Mouse (Mus musculus): Measurements from ENCODE around the gene Elane. TPM values are rescaled to one million over a fixed set of nuclear protein-coding genes. Genes with fewer than 3 reads are reported as not detected.
"Not testable (repeated sequence)": the region's sequence is repeated elsewhere in the genome, so short reads cannot be mapped to it uniquely, and the experiment has no call there.

Elane gene
- polyA plus RNA-seq, 1 experiment from 2014 or later: 0.14 TPM

GRCm38 (mm10) chr10:79877174-79877573 lies 8.9 kb upstream of the Elane start:
- H3K4me3 ChIP-seq: no peak overlapping the region
- no peaks in the 10 kb centered on the region for H3K9me3 ChIP-seq
- H3K27ac ChIP-seq: 0 out of 2 replicates have a peak overlapping the region, but pooled peaks have one; percentile 7
- 32% methylated on average over 1 of the region's 1 CpGs for WGBS
- peaks cover 64% of the 10 kb centered on the region for H3K4me1 ChIP-seq
- no peak for DNase-seq (ENCODE audit: low spot score)
- H3K27me3 ChIP-seq (ENCODE audit: insufficient read depth, poor library complexity, severe bottlenecking): peaks cover 32% of the 10 kb centered on the region
- H3K36me3 ChIP-seq: no peaks in the 10 kb centered on the region

GRCm38 (mm10) chr10:79877757-79878156 lies 8.3 kb upstream of the Elane start:
- Histone ChIP-seq H3K27me3 (ENCODE audit: insufficient read depth, poor library complexity, severe bottlenecking) (peaks cover 38% of the 10 kb centered on the region), H3K36me3 (no peaks in the 10 kb centered on the region), H3K4me1 (peaks cover 67% of the 10 kb centered on the region), H3K9me3 (no peaks in the 10 kb centered on the region), H3K4me3 (no peak overlapping the region), H3K27ac (no peak overlapping the region)
- WGBS: 59% methylated on average over 12 of the region's 12 CpGs
- no peak for DNase-seq (ENCODE audit: low spot score)

GRCm38 (mm10) chr10:79879527-79879926 lies 6.5 kb upstream of the Elane start:
- no peak for DNase-seq (ENCODE audit: low spot score)
- H3K4me1 ChIP-seq: peaks cover 61% of the 10 kb centered on the region
- H3K9me3 ChIP-seq: no peaks in the 10 kb centered on the region
- H3K36me3 ChIP-seq: no peaks in the 10 kb centered on the region
- H3K4me3 ChIP-seq: no peak overlapping the region
- no peak overlapping the region for H3K27ac ChIP-seq
- WGBS: 30% methylated on average over 3 of the region's 3 CpGs
- H3K27me3 ChIP-seq (ENCODE audit: insufficient read depth, poor library complexity, severe bottlenecking): peaks cover 45% of the 10 kb centered on the region

- Histone ChIP-seq H3K27ac (0 out of 2 replicates have a peak overlapping the region, but pooled peaks have one; percentile 48), H3K4me3 (peak overlapping the region; percentile 30; the same call in 1 of the 2 replicates), H3K36me3 (no peaks in the 10 kb centered on the region), H3K27me3 (ENCODE audit: insufficient read depth, poor library complexity, severe bottlenecking) (peaks cover 38% of the 10 kb centered on the region), H3K4me1 (peaks cover 53% of the 10 kb centered on the region), H3K9me3 (no peaks in the 10 kb centered on the region)
- no peak for DNase-seq (ENCODE audit: low spot score)
- 20% methylated on average over 9 of the region's 9 CpGs for WGBS
Measured at GRCm38 (mm10) chr10:79880721-79881120, 5.3 kb upstream of the Elane start.

GRCm38 (mm10) chr10:79881981-79882380 lies 4.1 kb upstream of the Elane start:
- WGBS: 8% methylated on average over 22 of the region's 22 CpGs
- DNase-seq (ENCODE audit: low spot score): no peak
- Histone ChIP-seq H3K4me1 (peaks cover 51% of the 10 kb centered on the region), H3K4me3 (peak overlapping the region; percentile 44), H3K27me3 (ENCODE audit: insufficient read depth, poor library complexity, severe bottlenecking) (peaks cover 38% of the 10 kb centered on the region), H3K9me3 (no peaks in the 10 kb centered on the region), H3K27ac (no peak overlapping the region; the same call in 1 of the 2 replicates), H3K36me3 (no peaks in the 10 kb centered on the region)

- Histone ChIP-seq H3K36me3 (no peaks in the 10 kb centered on the region), H3K27me3 (ENCODE audit: insufficient read depth, poor library complexity, severe bottlenecking) (peaks cover 49% of the 10 kb centered on the region), H3K4me1 (peaks cover 47% of the 10 kb centered on the region), H3K27ac (0 out of 2 replicates have a peak overlapping the region, but pooled peaks have one; percentile 29), H3K9me3 (no peaks in the 10 kb centered on the region), H3K4me3 (peak overlapping the region; percentile 16)
- 13% methylated on average over 22 of the region's 22 CpGs for WGBS
- peak; percentile 88 for DNase-seq (ENCODE audit: low spot score)
Measured at GRCm38 (mm10) chr10:79883297-79884084, 2.6 kb upstream of the Elane start.

- no peak overlapping the region for H3K4me3 ChIP-seq
- H3K27me3 ChIP-seq (ENCODE audit: insufficient read depth, poor library complexity, severe bottlenecking): peaks cover 50% of the 10 kb centered on the region
- no peak overlapping the region for H3K27ac ChIP-seq
- H3K4me1 ChIP-seq: peaks cover 43% of the 10 kb centered on the region
- DNase-seq (ENCODE audit: low spot score): no peak
- no peaks in the 10 kb centered on the region for H3K9me3 ChIP-seq
- no peaks in the 10 kb centered on the region for H3K36me3 ChIP-seq
- WGBS: 67% methylated on average over 4 of the region's 4 CpGs
Measured at GRCm38 (mm10) chr10:79884446-79884845, 1.6 kb upstream of the Elane start.

GRCm38 (mm10) chr10:79884938-79885337 lies 1.1 kb upstream of the Elane start:
- H3K27me3 ChIP-seq (ENCODE audit: insufficient read depth, poor library complexity, severe bottlenecking): peaks cover 50% of the 10 kb centered on the region
- peaks cover 39% of the 10 kb centered on the region for H3K4me1 ChIP-seq
- not testable (repeated sequence) for DNase-seq (ENCODE audit: low spot score); H3K4me3 ChIP-seq; H3K36me3 ChIP-seq; H3K9me3 ChIP-seq; H3K27ac ChIP-seq
- WGBS: 74% methylated on average over 3 of the region's 3 CpGs

- H3K27me3 ChIP-seq (ENCODE audit: insufficient read depth, poor library complexity, severe bottlenecking): peaks cover 40% of the 10 kb centered on the region
- WGBS: 82% methylated on average over 8 of the region's 8 CpGs
- no peak for DNase-seq (ENCODE audit: low spot score)
- no peak overlapping the region for H3K4me3 ChIP-seq
- H3K9me3 ChIP-seq: no peaks in the 10 kb centered on the region
- H3K4me1 ChIP-seq: peaks cover 23% of the 10 kb centered on the region
- H3K27ac ChIP-seq: no peak overlapping the region
- no peaks in the 10 kb centered on the region for H3K36me3 ChIP-seq
Measured at GRCm38 (mm10) chr10:79886611-79887010, 564 bp downstream of the Elane start.

GRCm38 (mm10) chr10:79889386-79889785 lies 3.3 kb downstream of the Elane start:
- no peak for DNase-seq (ENCODE audit: low spot score)
- Histone ChIP-seq H3K4me3 (no peak overlapping the region), H3K36me3 (peaks cover 3% of the 10 kb centered on the region; the same call in 1 of the 2 replicates), H3K27ac (no peak overlapping the region), H3K27me3 (ENCODE audit: insufficient read depth, poor library complexity, severe bottlenecking) (peaks cover 21% of the 10 kb centered on the region; the same call in 1 of the 2 replicates), H3K4me1 (0 out of 2 replicates have a peak, but pooled peaks cover 3% of the 10 kb centered on the region), H3K9me3 (no peaks in the 10 kb centered on the region)
- 84% methylated on average over 2 of the region's 2 CpGs for WGBS

GRCm38 (mm10) chr10:79890670-79891069 lies 4.6 kb downstream of the Elane start, which contains the start of gene Cfd:
Cfd (plus strand) TSS chr10:79890853.
- H3K4me3 ChIP-seq: no peak within 1 kb of the TSS
- H3K27ac ChIP-seq: no peak within 1 kb of the TSS; the same call in 1 of the 2 replicates
- peaks cover 19% of the 10 kb centered on the region; the same call in 1 of the 2 replicates for H3K27me3 ChIP-seq (ENCODE audit: insufficient read depth, poor library complexity, severe bottlenecking)
- WGBS: 36% methylated on average over 5 of the region's 5 CpGs
- no peak for DNase-seq (ENCODE audit: low spot score)
- H3K9me3 ChIP-seq: no peaks in the 10 kb centered on the region
- H3K36me3 ChIP-seq: peaks cover 13% of the 10 kb centered on the region
- H3K4me1 ChIP-seq: 0 out of 2 replicates have a peak, but pooled peaks cover 3% of the 10 kb centered on the region

GRCm38 (mm10) chr10:79892451-79893118 lies 6.5 kb downstream of the Elane start:
- H3K4me3 ChIP-seq, H3K9me3 ChIP-seq, H3K27ac ChIP-seq, H3K4me1 ChIP-seq: not testable (repeated sequence)
- peaks cover 32% of the 10 kb centered on the region for H3K36me3 ChIP-seq
- WGBS: 43% methylated on average over 22 of the region's 22 CpGs
- H3K27me3 ChIP-seq (ENCODE audit: insufficient read depth, poor library complexity, severe bottlenecking): peaks cover 17% of the 10 kb centered on the region; the same call in 1 of the 2 replicates
- DNase-seq (ENCODE audit: low spot score): peak; percentile 90

- no peak overlapping the region for H3K27ac ChIP-seq
- WGBS: 91% methylated on average over 16 of the region's 16 CpGs
- no peak overlapping the region for H3K4me3 ChIP-seq
- no peaks in the 10 kb centered on the region for H3K9me3 ChIP-seq
- peaks cover 21% of the 10 kb centered on the region for H3K4me1 ChIP-seq
- no peak for DNase-seq (ENCODE audit: low spot score)
- H3K27me3 ChIP-seq (ENCODE audit: insufficient read depth, poor library complexity, severe bottlenecking): peaks cover 17% of the 10 kb centered on the region; the same call in 1 of the 2 replicates
- peaks cover 62% of the 10 kb centered on the region for H3K36me3 ChIP-seq
Measured at GRCm38 (mm10) chr10:79896306-79896705, 10.3 kb downstream of the Elane start.
